Mouse (Mus musculus) heart, adult 10 weeks (tissue): Measurements from ENCODE around the gene Tas2r130. TPM values are rescaled to one million over a fixed set of nuclear protein-coding genes. Genes with fewer than 3 reads are reported as not detected.

ENCODE experiments used
- polyA plus RNA-seq: library from polyadenylated mRNA; stranded (reverse); fragments of 350-450 nt; fragmentation: Illumina TruSeq; extraction: RNeasy Lipid Tissue Mini Kit (QIAGEN cat#74804); gene quantifications from one replicate; pipeline ENCODE4 v1.2.3, GENCODE M21; 2014; ENCODE audit warnings: low read depth, low replicate concordance

Tas2r130 gene
- not detected for polyA plus RNA-seq

GRCm38 (mm10) chr6:131630812-131631211 is at the start of gene Tas2r130:
Tas2r130 (minus strand) TSS chr6:131630912.

DNA sequence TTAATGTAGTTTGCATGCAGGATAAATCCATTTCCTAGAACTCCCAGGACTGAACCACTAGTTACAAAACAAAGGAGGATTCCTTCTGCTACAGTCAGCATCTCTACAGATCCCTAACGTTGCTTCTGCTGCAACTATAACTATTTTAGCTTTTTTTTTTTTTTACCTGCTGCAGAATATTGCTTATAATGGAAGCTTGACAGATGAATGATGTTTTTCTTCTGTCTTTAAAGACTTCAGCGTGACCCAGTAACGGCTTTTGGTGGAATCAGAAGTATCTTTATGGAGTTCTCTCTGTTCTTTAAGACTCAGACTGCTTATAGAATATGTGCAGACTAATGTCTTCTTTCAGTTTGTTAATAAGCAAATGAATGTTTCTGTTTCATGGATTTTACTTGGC is 48.1 kb upstream of the Tas2r130 start, which contains the start of gene Tas2r106:
Tas2r106 (minus strand) TSS at position 101 of the 400 bp plus-strand sequence.

DNA sequence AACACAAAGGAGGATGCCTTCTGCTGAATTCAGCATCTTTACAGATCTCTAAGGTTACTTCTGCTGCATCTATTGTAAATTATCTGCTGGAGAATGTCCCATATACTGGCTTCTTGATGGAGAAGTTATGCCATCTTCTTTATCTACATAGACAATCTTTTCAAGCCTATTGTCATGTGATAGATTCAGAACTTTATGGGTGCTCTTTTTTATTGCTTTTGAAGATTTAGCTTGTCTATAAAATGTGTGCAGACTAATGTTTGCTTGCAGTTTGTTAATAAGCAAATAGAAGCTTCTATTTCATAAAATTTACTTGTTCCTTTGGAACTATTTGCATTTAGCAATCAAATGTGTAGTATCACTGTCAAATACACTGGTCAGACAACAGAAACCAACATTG is 29.3 kb upstream of the Tas2r130 start, which contains the start of gene Tas2r107:
Tas2r107 (minus strand) TSS at position 101 of the 400 bp plus-strand sequence.

Other genes starting within 250 kb of the Tas2r130 start
- gene Ybx3, start 242.4 kb downstream of the Tas2r130 start, polyA plus RNA-seq, result 203 TPM
- not detected for gene 5430401F13Rik, start 144.5 kb downstream of the Tas2r130 start, polyA plus RNA-seq
- gene Gm6619, start 144.5 kb downstream of the Tas2r130 start, polyA plus RNA-seq, result not detected
- gene Tas2r107, start 29.2 kb upstream of the Tas2r130 start, polyA plus RNA-seq, result not detected
- gene Tas2r106, start 48.0 kb upstream of the Tas2r130 start, polyA plus RNA-seq, result not detected
- gene Tas2r104, start 54.8 kb upstream of the Tas2r130 start, polyA plus RNA-seq, result not detected
- not detected for gene Tas2r105, start 56.6 kb upstream of the Tas2r130 start, polyA plus RNA-seq
- gene Tas2r114, start 59.2 kb upstream of the Tas2r130 start, polyA plus RNA-seq, result not detected